Mouse (Mus musculus): Measurements from ENCODE around the gene Tcf25.

GRCm38 (mm10) chr8:123333091-123333587 lies 40.4 kb upstream of the Tcf25 start:
- no peak for TF ChIP-seq POLR2A (IDR thresholded peaks at IDR 0.05; ENCODE audit: low read depth, low read length)
- no peak for TF ChIP-seq CTCF (IDR thresholded peaks at IDR 0.05; ENCODE audit: borderline replicate concordance, insufficient read depth, low read length)
